Mouse (Mus musculus) urinary bladder, adult 2 months (tissue): Measurements from ENCODE around the gene Edrf1. TPM values are rescaled to one million over a fixed set of nuclear protein-coding genes. Genes with fewer than 3 reads are reported as not detected.

Experiments used
- polyA plus RNA-seq: library from polyadenylated mRNA; depleted of rRNA; stranded (reverse); fragments of >200 nt; gene quantifications from 2 replicates; pipeline ENCODE4 v1.2.3, GENCODE M21; 2012; rRNA removed

The Edrf1 gene
- polyA plus RNA-seq, 1 experiment, result 22.1 TPM

Other genes starting within 250 kb of the Edrf1 start
- not detected in 2 replicates for gene Tex36, start 35.4 kb upstream of the Edrf1 start, polyA plus RNA-seq
- not detected in 2 replicates for gene Mmp21, start 42.5 kb downstream of the Edrf1 start, polyA plus RNA-seq
- 91.8 and 99.0 TPM in 2 replicates for gene Bccip, start 71.8 kb downstream of the Edrf1 start, polyA plus RNA-seq
- 23.3 and 32.4 TPM in 2 replicates for gene Uros, start 72.5 kb downstream of the Edrf1 start, polyA plus RNA-seq
- 0.13 and 0.29 TPM in 2 replicates for gene Fank1, start 139.3 kb downstream of the Edrf1 start, polyA plus RNA-seq
- 35.3 and 37.3 TPM in 2 replicates for gene Dhx32, start 145.2 kb downstream of the Edrf1 start, polyA plus RNA-seq